Mouse (Mus musculus) mesoderm, embryonic 11.5 days (tissue): ENCODE data around the gene Chn1.

ENCODE experiments used
- DNase-seq: peaks from one replicate; pipeline ENCODE4 v3.0.0-alpha.2; 2012; ENCODE audit warnings: low read depth, low spot score

Chn1 gene

DNA sequence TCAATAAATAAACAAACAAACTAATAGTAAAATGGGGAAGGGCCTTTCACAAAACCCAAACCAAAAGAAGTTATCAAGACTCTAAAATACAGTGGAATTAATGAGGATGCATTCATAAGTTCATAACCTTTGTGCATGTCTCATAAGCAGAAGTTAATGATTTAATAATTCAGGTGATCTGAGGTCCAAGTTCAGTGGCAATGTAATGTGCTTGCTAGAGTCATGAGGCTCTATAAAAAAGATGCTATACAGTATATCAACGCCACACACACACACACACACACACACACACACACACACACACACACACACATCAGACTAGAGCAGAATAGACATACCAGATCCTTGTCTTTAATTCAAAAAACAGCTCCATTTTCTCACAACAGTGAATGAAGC lies 28.8 kb downstream of the Chn1 start:
- DNase-seq: no peak

DNA sequence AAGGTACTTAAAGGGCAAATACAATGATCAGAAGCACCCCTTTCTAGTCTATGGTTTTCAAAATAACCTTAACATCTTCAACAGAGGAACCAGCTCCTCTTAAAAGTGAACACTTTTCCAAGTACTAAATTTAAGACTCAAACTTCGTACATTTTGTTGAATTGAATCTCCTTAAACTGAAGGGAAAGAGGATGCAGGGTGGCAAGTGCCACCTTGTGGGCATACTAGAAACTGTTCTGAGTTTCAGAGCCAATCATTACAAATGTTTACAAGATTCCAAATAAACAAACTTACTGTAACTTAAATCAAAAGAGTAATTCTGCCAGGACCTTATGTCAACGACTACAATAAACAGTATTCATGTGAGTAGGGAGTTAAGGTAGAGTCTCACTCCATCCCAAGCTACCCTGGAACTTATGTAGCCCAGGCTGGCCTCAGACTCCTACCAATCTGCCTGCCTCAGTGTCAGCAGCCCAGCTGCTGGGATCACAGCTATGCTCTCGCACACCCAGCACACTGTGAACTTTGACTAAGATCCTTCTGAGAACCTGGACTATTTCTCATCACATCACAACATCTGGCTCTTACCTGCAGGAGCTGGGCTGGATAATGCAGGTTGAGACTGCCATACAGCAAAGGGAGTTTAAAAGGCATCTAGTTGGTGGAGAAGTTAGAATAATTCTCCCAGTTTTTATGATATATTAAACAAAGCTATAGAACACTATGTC lies 29.3 kb downstream of the Chn1 start:
- DNase-seq: no peak

- DNase-seq: no peak
Observed at GRCm38 (mm10) chr2:73741286-73741685, 33.9 kb downstream of the Chn1 start.

DNA sequence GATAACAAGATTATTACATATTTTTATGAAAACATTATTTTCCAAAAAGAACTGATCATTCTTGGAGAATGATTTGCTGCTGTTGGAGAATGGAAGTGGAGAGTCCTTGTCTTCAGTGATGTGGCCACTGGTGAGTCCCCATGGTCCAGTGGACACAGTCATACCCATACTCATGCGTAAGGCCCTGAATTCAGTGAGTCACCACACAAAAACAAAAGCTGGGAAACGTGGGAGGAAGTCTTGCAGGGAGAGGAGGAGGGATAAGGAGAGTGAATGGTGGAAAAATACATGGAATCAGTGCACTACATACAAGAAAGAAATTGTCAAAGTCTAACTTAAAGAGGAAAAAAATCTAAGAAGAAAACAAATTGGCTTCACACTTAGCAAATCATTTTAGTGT lies 47.3 kb downstream of the Chn1 start:
- DNase-seq: no peak

- DNase-seq: no peak
Observed at GRCm38 (mm10) chr2:73724934-73725333, 50.2 kb downstream of the Chn1 start.

DNA sequence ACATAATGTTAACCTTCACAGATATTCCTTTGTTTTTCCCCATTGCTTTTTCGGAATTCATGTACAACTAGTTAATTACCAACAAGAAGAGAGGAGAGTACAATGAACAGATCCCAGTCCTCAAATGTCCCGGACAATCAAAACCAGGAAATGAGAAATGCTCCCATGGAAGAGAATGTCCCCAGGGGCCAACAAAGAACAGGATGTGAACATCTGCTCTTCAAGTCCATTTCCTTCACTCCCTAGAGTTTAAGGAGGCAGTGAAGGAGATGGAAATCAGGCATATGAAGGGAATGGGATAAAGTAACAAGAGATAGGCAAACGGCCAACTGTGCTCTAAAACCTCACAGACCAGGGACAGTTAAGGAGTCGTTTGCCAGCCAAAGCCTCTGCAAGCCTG lies 53.3 kb downstream of the Chn1 start:
- peak; percentile 77 for DNase-seq

- no peak for DNase-seq
Observed at GRCm38 (mm10) chr2:73712481-73712880, 62.7 kb downstream of the Chn1 start.

DNA sequence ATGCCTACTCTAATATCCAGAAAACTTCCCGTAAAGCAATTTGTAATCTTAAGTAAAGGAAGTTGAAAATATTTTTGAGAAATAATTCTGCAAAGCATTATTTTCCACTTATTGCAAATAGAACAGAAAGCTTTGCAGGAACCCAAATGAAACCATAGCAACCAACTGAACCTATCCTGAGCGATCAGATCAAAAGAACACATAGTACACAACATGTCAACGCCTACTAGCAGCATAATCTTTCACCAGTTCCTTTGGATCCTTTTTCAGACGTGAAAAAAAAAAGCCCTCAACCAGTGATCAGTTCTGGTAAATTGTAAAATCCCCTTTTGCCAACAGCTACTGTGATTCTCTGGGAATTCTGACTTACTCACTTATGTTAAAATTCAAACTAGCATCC lies 82.1 kb downstream of the Chn1 start:
- DNase-seq: no peak

GRCm38 (mm10) chr2:73690783-73691604 lies 84.2 kb downstream of the Chn1 start:
- no peak for DNase-seq

GRCm38 (mm10) chr2:73682500-73682899 lies 92.6 kb downstream of the Chn1 start:
- DNase-seq: no peak

GRCm38 (mm10) chr2:73680425-73681027 lies 94.6 kb downstream of the Chn1 start:
- DNase-seq: no peak

GRCm38 (mm10) chr2:73668608-73669007 lies 106.5 kb downstream of the Chn1 start:
- DNase-seq: no peak

DNA sequence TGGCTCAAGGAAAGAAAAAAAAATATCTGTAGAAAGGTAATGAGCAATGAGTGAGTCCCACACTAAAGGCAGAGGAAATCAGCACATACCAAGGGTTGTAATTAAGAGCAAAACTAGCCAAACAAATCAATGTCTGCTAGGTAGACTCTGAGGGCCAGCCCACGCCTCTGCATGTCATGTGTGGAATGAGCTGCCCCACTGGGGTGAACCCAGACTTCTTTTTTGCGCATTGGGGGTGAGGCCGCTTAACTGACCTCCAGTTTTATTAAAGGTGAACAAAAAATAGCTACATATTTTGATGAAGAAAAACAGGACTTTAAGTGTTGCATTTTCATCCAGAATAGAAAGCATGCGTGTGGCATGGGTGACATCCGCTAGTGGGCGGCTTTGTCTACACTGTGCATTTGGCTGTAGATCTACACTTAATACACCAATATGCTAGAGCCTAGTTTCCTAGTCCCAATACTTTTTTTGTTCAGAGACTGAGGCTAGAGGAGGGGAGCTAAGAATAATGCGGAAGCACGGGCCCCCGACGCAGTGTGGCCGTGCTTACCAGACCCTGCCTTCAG lies 114.5 kb downstream of the Chn1 start:
- no peak for DNase-seq

DNA sequence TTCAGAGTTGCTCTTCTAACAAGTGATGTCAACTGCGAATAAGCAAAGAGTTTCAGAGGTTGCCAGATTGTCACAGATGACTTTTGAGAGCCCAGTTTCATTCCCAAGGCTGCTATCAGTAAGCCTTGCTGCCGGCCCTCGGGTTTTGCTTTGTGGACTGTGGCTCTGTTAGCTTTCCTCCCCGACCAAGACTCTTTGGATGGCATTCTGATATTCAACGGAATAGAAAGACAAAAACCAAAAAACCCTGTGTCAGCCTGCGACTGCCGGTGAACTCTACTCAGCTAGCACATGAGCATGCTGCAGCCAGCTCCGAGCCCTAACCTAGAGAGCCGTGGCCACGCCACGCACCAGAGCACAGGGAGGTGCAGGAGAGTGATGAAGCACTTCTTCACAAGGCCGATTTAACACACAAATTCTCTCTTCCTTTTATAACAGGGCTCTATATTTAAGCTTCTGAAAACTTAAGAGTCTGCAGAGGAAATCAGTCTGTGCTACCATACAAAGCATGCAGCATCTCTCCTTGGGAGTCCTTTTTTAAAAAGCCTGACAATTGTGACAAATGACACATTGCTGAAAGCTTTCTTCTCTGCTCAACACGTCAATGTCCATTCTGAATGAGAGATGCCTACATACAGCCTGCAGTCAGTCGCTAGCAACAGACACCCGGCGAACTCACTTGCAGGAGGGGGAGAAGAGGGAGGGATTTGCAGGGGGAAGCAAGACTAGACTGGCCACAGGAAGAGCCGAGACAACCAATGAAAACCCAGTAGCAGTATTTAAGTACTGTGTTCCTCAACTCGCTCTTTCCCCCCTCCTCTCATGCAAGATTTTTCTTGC lies 115.2 kb downstream of the Chn1 start:
- peak; percentile 66 for DNase-seq

- no peak for DNase-seq
Observed at GRCm38 (mm10) chr2:73659041-73659440, 116.1 kb downstream of the Chn1 start.

GRCm38 (mm10) chr2:73657961-73658360 lies 117.2 kb downstream of the Chn1 start:
- DNase-seq: no peak

DNA sequence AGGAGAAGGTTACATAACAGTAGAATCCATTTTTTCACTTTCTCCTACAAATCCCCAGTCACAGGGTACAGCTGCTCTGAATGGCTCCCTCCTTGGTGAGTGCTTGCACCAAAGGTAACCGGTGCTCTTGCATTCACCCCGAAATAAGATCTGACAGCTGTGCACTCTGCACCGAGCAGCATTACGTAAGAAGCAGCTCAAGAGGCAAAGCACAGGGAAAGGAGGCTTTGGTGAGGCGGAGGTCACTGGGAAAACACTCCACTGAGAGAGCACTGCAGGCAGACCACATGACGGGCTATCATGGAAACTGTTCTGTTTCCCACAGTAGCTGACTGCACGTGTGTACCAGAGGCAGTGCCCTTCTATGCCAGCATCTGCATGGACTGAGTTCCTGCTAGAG lies 118.0 kb downstream of the Chn1 start:
- DNase-seq: no peak

- DNase-seq: no peak
Observed at GRCm38 (mm10) chr2:73655663-73656062, 119.5 kb downstream of the Chn1 start.

DNA sequence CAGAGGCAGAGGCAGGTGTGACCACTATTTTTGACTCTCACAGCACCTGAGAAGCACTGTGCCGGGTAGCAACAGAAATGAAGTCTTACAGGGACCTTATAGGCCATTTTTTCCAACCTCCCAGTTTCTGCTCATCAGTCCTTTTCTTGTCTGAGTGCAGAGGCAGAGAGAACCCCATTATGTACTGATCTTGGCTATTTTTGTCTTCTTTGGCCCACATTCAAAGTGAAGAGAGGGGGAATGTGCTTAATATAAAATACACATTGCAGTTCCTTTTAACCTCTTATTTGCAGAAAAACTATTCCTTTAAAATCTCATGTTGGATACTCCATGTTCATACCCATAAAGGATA lies 120.3 kb downstream of the Chn1 start:
- DNase-seq: no peak

DNA sequence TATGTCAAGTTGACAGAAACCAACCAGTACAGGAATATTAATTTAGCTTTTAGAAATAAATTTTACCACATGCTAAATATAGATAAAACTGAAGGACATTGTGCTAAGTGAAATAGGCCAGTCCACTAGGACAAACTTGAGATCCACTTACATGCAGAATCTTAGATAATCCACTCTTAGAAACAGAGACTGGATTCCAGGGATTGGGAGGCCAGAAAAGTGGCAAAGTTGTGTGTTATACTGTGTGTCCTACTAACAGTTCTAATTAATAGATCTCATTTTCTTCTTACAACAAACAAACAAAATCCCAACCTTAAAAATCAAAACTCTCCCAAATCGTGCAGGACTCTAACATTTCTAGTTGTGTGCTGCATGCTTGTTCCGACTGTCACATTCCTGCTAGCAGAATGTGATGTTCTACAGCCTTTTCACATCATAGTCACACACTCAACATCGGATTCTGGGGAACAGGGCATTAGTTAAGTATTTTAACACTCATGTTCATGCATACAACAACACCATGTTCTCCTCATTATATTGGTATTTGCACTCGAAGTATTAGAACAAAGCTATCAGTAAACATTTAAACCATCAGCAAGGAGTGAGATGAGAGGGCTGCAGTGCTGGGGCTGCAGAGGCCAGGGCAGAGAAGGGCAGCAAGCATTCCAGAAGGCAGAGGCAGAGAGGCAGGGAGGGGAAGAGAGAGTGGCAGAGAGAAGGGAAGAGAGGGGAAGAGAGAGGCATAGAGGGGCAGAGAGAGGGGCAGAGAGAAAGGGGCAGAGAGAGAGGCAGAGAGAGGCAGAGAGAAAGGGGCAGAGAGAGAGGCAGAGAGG lies 120.9 kb downstream of the Chn1 start:
- DNase-seq: no peak

GRCm38 (mm10) chr2:73637688-73638087 lies 137.5 kb downstream of the Chn1 start:
- no peak for DNase-seq
